Mouse (Mus musculus) embryo, embryonic 9.5 days (tissue): Measurements from ENCODE around the gene Tbc1d32.
"Not testable (repeated sequence)": the region's sequence is repeated elsewhere in the genome, so short reads cannot be mapped to it uniquely, and the experiment has no call there.

Source experiments
- DNase-seq: peaks from one replicate; pipeline ENCODE4 v3.0.0-alpha.2; 2017; ENCODE audit errors: extremely low spot score

Gene Tbc1d32

GRCm38 (mm10) chr10:56228568-56229209 lies at the start of gene Tbc1d32:
TSS of gene Tbc1d32 (minus strand) at chr10:56228689.
- DNase-seq, result peak; percentile 91

GRCm38 (mm10) chr10:56227771-56228275 lies 666 bp downstream of the Tbc1d32 start:
- peak; percentile 12 for DNase-seq

GRCm38 (mm10) chr10:56215797-56216196 lies 12.7 kb downstream of the Tbc1d32 start:
- DNase-seq, result no peak

GRCm38 (mm10) chr10:56210343-56210742 lies 18.1 kb downstream of the Tbc1d32 start:
- no peak for DNase-seq

GRCm38 (mm10) chr10:56206802-56207404 lies 21.6 kb downstream of the Tbc1d32 start:
- no peak for DNase-seq

- DNase-seq, result no peak
Measured at GRCm38 (mm10) chr10:56204348-56204747, 24.1 kb downstream of the Tbc1d32 start.

GRCm38 (mm10) chr10:56199902-56200301 lies 28.6 kb downstream of the Tbc1d32 start:
- DNase-seq, result no peak

- no peak for DNase-seq
Measured at GRCm38 (mm10) chr10:56198691-56199090, 29.8 kb downstream of the Tbc1d32 start.

GRCm38 (mm10) chr10:56194310-56194709 lies 34.2 kb downstream of the Tbc1d32 start:
- no peak for DNase-seq

- no peak for DNase-seq
Measured at GRCm38 (mm10) chr10:56181727-56182126, 46.8 kb downstream of the Tbc1d32 start.

GRCm38 (mm10) chr10:56173184-56173583 lies 55.3 kb downstream of the Tbc1d32 start:
- no peak for DNase-seq

- DNase-seq, result not testable (repeated sequence)
Measured at GRCm38 (mm10) chr10:56167721-56168120, 60.8 kb downstream of the Tbc1d32 start.

- no peak for DNase-seq
Measured at GRCm38 (mm10) chr10:56165758-56166157, 62.7 kb downstream of the Tbc1d32 start.

- no peak for DNase-seq
Measured at GRCm38 (mm10) chr10:56164411-56164810, 64.1 kb downstream of the Tbc1d32 start.

GRCm38 (mm10) chr10:56158748-56159147 lies 69.7 kb downstream of the Tbc1d32 start:
- no peak for DNase-seq

GRCm38 (mm10) chr10:56158207-56158606 lies 70.3 kb downstream of the Tbc1d32 start:
- no peak for DNase-seq

- DNase-seq, result no peak
Measured at GRCm38 (mm10) chr10:56156956-56157355, 71.5 kb downstream of the Tbc1d32 start.

GRCm38 (mm10) chr10:56148920-56149319 lies 79.6 kb downstream of the Tbc1d32 start:
- DNase-seq, result no peak

GRCm38 (mm10) chr10:56137191-56137590 lies 91.3 kb downstream of the Tbc1d32 start:
- DNase-seq, result no peak

- no peak for DNase-seq
Measured at GRCm38 (mm10) chr10:56129642-56130041, 98.8 kb downstream of the Tbc1d32 start.

- DNase-seq, result no peak
Measured at GRCm38 (mm10) chr10:56126972-56127371, 101.5 kb downstream of the Tbc1d32 start.

- DNase-seq, result peak; percentile 71
Measured at GRCm38 (mm10) chr10:56115636-56116180, 112.8 kb downstream of the Tbc1d32 start.
